Mouse (Mus musculus) CH12.LX (cell line): ENCODE data around the gene Smim26.

Experiments
- CTCF ChIP-seq, 2 experiments: IDR thresholded peaks in 1 of 2; conservative IDR thresholded peaks in 1 of 2; 2 replicates each; pipeline ENCODE4 v1.5.1; 2011 to 2012; ENCODE audit warnings: low read depth in 2 of 2, low read length in 2 of 2, improper control_type of control experiment in 1 of 2, inconsistent platforms in 1 of 2, mild to moderate bottlenecking in 1 of 2, moderate library complexity in 1 of 2
- EP300 ChIP-seq: IDR thresholded peaks from 2 replicates; pipeline ENCODE4 v1.6.1; 2011; ENCODE audit warnings: low read length, improper control_type of control experiment
- GABPA ChIP-seq: IDR thresholded peaks from 2 replicates; pipeline ENCODE4 v1.6.1; 2012; ENCODE audit warnings: low read depth, low read length, improper control_type of control experiment, inconsistent platforms; ENCODE audit not compliant: insufficient replicate concordance
- HCFC1 ChIP-seq: IDR thresholded peaks from 2 replicates; pipeline ENCODE4 v1.6.1; 2012; ENCODE audit warnings: low read depth, mild to moderate bottlenecking, inconsistent platforms, low read length, improper control_type of control experiment
- KAT2A ChIP-seq: IDR thresholded peaks from 2 replicates; pipeline ENCODE4 v1.6.1; 2012; ENCODE audit warnings: low read length, improper control_type of control experiment, inconsistent platforms; ENCODE audit not compliant: insufficient replicate concordance
- MAFK ChIP-seq: IDR thresholded peaks from 2 replicates; pipeline ENCODE4 v1.6.1; 2011; ENCODE audit warnings: low read length, improper control_type of control experiment; ENCODE audit not compliant: insufficient replicate concordance
- POLR2A ChIP-seq: IDR thresholded peaks from 2 replicates; pipeline ENCODE4 v1.6.1; 2011; ENCODE audit warnings: low read depth, mild to moderate bottlenecking, improper control_type of control experiment, low read length
- TBP ChIP-seq: conservative IDR thresholded peaks from 2 replicates; pipeline ENCODE4 v1.6.1; 2011; ENCODE audit warnings: low read depth, low read length, improper control_type of control experiment

- TF ChIP-seq CTCF (conservative IDR thresholded peaks at IDR 0.05 in 1 of 2, IDR thresholded peaks at IDR 0.05 in 1 of 2; ENCODE audit: low read depth in 2 of 2, low read length in 2 of 2) = no peak
- no peak for TF ChIP-seq EP300
- no peak for TF ChIP-seq KAT2A
- no peak for TF ChIP-seq POLR2A
- no peak for TF ChIP-seq HCFC1
- TF ChIP-seq TBP = no peak
- no peak for TF ChIP-seq GABPA
- TF ChIP-seq MAFK = no peak
Observed at GRCm38 (mm10) chr2:144617074-144617874, 23.4 kb downstream of the Smim26 start.
